Mouse (Mus musculus): ENCODE data around the gene Fam13a. TPM values are rescaled to one million over a fixed set of nuclear protein-coding genes. Genes with fewer than 3 reads are reported as not detected.

The Fam13a gene
- polyA plus RNA-seq, 1 experiment: 1.6 TPM

GRCm38 (mm10) chr6:59031539-59031938, 7.2 kb upstream of the Fam13a start:
- no peak overlapping the region for H3K27ac ChIP-seq (ENCODE audit: control insufficient read depth, insufficient read depth, low read depth, low read length, poor library complexity)
- H3K4me3 ChIP-seq (replicated peaks; ENCODE audit: control insufficient read depth, low read depth, low read length): no peak overlapping the region
- WGBS: 80% methylated on average over 6 of the region's 6 CpGs
- TF ChIP-seq CTCF (IDR thresholded peaks at IDR 0.05; ENCODE audit: control insufficient read depth, insufficient read depth, low read length) (no peak), POLR2A (IDR thresholded peaks at IDR 0.05; ENCODE audit: borderline replicate concordance, control insufficient read depth, low read depth, low read length) (no peak)
- H3K4me1 ChIP-seq (ENCODE audit: control insufficient read depth, insufficient read depth, low read length): no peaks in the 10 kb centered on the region

GRCm38 (mm10) chr6:59030667-59031066, 6.3 kb upstream of the Fam13a start:
- Histone ChIP-seq H3K27ac (ENCODE audit: control insufficient read depth, insufficient read depth, low read depth, low read length, poor library complexity) (no peak overlapping the region), H3K4me1 (ENCODE audit: control insufficient read depth, insufficient read depth, low read length) (no peaks in the 10 kb centered on the region), H3K4me3 (replicated peaks; ENCODE audit: control insufficient read depth, low read depth, low read length) (no peak overlapping the region)
- TF ChIP-seq POLR2A (IDR thresholded peaks at IDR 0.05; ENCODE audit: borderline replicate concordance, control insufficient read depth, low read depth, low read length) (no peak), CTCF (IDR thresholded peaks at IDR 0.05; ENCODE audit: control insufficient read depth, insufficient read depth, low read length) (no peak)
- 67% methylated on average over 2 of the region's 2 CpGs for WGBS

GRCm38 (mm10) chr6:59030037-59030436, 5.7 kb upstream of the Fam13a start:
- TF ChIP-seq CTCF (IDR thresholded peaks at IDR 0.05; ENCODE audit: control insufficient read depth, insufficient read depth, low read length) (no peak), POLR2A (IDR thresholded peaks at IDR 0.05; ENCODE audit: borderline replicate concordance, control insufficient read depth, low read depth, low read length) (no peak)
- Histone ChIP-seq H3K27ac (ENCODE audit: control insufficient read depth, insufficient read depth, low read depth, low read length, poor library complexity) (no peak overlapping the region), H3K4me3 (replicated peaks; ENCODE audit: control insufficient read depth, low read depth, low read length) (no peak overlapping the region), H3K4me1 (ENCODE audit: control insufficient read depth, insufficient read depth, low read length) (no peaks in the 10 kb centered on the region)

- H3K4me1 ChIP-seq (ENCODE audit: control insufficient read depth, insufficient read depth, low read length): no peaks in the 10 kb centered on the region
- TF ChIP-seq CTCF (IDR thresholded peaks at IDR 0.05; ENCODE audit: control insufficient read depth, insufficient read depth, low read length) (no peak), POLR2A (IDR thresholded peaks at IDR 0.05; ENCODE audit: borderline replicate concordance, control insufficient read depth, low read depth, low read length) (no peak)
- H3K4me3 ChIP-seq (replicated peaks; ENCODE audit: control insufficient read depth, low read depth, low read length): no peak overlapping the region
- 57% methylated on average over 2 of the region's 2 CpGs for WGBS
- H3K27ac ChIP-seq (ENCODE audit: control insufficient read depth, insufficient read depth, low read depth, low read length, poor library complexity): no peak overlapping the region
Measured at GRCm38 (mm10) chr6:59028871-59029270, 4.5 kb upstream of the Fam13a start.

GRCm38 (mm10) chr6:59024806-59025205, 457 bp upstream of the Fam13a start:
- H3K4me3 ChIP-seq (replicated peaks; ENCODE audit: control insufficient read depth, low read depth, low read length): no peak overlapping the region
- H3K27ac ChIP-seq (ENCODE audit: control insufficient read depth, insufficient read depth, low read depth, low read length, poor library complexity): no peak overlapping the region
- TF ChIP-seq CTCF (IDR thresholded peaks at IDR 0.05; ENCODE audit: control insufficient read depth, insufficient read depth, low read length): no peak
- TF ChIP-seq POLR2A (IDR thresholded peaks at IDR 0.05; ENCODE audit: borderline replicate concordance, control insufficient read depth, low read depth, low read length): no peak
- 38% methylated on average over 3 of the region's 3 CpGs for WGBS
- H3K4me1 ChIP-seq (ENCODE audit: control insufficient read depth, insufficient read depth, low read length): no peaks in the 10 kb centered on the region

- Histone ChIP-seq H3K4me1 (ENCODE audit: control insufficient read depth, insufficient read depth, low read length) (no peaks in the 10 kb centered on the region), H3K27ac (ENCODE audit: control insufficient read depth, insufficient read depth, low read depth, low read length, poor library complexity) (no peak overlapping the region), H3K4me3 (replicated peaks; ENCODE audit: control insufficient read depth, low read depth, low read length) (peak overlapping the region; percentile 57)
- no peak for TF ChIP-seq POLR2A (IDR thresholded peaks at IDR 0.05; ENCODE audit: borderline replicate concordance, control insufficient read depth, low read depth, low read length)
- 43% methylated on average over 6 of the region's 6 CpGs for WGBS
Measured at GRCm38 (mm10) chr6:59023455-59024163, 740 bp downstream of the Fam13a start.

GRCm38 (mm10) chr6:59022621-59023020, 1.7 kb downstream of the Fam13a start:
- no peak overlapping the region for H3K27ac ChIP-seq (ENCODE audit: control insufficient read depth, insufficient read depth, low read depth, low read length, poor library complexity)
- H3K4me1 ChIP-seq (ENCODE audit: control insufficient read depth, insufficient read depth, low read length): no peaks in the 10 kb centered on the region
- WGBS: 65% methylated on average over 2 of the region's 2 CpGs
- TF ChIP-seq POLR2A (IDR thresholded peaks at IDR 0.05; ENCODE audit: borderline replicate concordance, control insufficient read depth, low read depth, low read length): no peak
- no peak for TF ChIP-seq CTCF (IDR thresholded peaks at IDR 0.05; ENCODE audit: control insufficient read depth, insufficient read depth, low read length)
- H3K4me3 ChIP-seq (replicated peaks; ENCODE audit: control insufficient read depth, low read depth, low read length): no peak overlapping the region

GRCm38 (mm10) chr6:59020346-59020745, 4.0 kb downstream of the Fam13a start:
- no peaks in the 10 kb centered on the region for H3K4me1 ChIP-seq (ENCODE audit: control insufficient read depth, insufficient read depth, low read length)
- WGBS: 61% methylated on average over 2 of the region's 2 CpGs
- H3K27ac ChIP-seq (ENCODE audit: control insufficient read depth, insufficient read depth, low read depth, low read length, poor library complexity): no peak overlapping the region
- TF ChIP-seq CTCF (IDR thresholded peaks at IDR 0.05; ENCODE audit: control insufficient read depth, insufficient read depth, low read length) (peak; percentile 49; the same call in 1 of the 2 replicates), POLR2A (IDR thresholded peaks at IDR 0.05; ENCODE audit: borderline replicate concordance, control insufficient read depth, low read depth, low read length) (no peak)
- no peak overlapping the region for H3K4me3 ChIP-seq (replicated peaks; ENCODE audit: control insufficient read depth, low read depth, low read length)

GRCm38 (mm10) chr6:59019847-59020246, 4.5 kb downstream of the Fam13a start:
- TF ChIP-seq CTCF (IDR thresholded peaks at IDR 0.05; ENCODE audit: control insufficient read depth, insufficient read depth, low read length): no peak
- no peak for TF ChIP-seq POLR2A (IDR thresholded peaks at IDR 0.05; ENCODE audit: borderline replicate concordance, control insufficient read depth, low read depth, low read length)
- no peak overlapping the region for H3K4me3 ChIP-seq (replicated peaks; ENCODE audit: control insufficient read depth, low read depth, low read length)
- WGBS: 32% methylated on average over 1 of the region's 1 CpGs
- no peak overlapping the region for H3K27ac ChIP-seq (ENCODE audit: control insufficient read depth, insufficient read depth, low read depth, low read length, poor library complexity)
- H3K4me1 ChIP-seq (ENCODE audit: control insufficient read depth, insufficient read depth, low read length): no peaks in the 10 kb centered on the region

Data from bone marrow, adult 2 months (tissue).